Mouse (Mus musculus): ENCODE data around the gene Gprc5a.
A peak's percentile ranks its signal among the peaks of the same experiment; 100 is the strongest.

Gprc5a gene

DNA sequence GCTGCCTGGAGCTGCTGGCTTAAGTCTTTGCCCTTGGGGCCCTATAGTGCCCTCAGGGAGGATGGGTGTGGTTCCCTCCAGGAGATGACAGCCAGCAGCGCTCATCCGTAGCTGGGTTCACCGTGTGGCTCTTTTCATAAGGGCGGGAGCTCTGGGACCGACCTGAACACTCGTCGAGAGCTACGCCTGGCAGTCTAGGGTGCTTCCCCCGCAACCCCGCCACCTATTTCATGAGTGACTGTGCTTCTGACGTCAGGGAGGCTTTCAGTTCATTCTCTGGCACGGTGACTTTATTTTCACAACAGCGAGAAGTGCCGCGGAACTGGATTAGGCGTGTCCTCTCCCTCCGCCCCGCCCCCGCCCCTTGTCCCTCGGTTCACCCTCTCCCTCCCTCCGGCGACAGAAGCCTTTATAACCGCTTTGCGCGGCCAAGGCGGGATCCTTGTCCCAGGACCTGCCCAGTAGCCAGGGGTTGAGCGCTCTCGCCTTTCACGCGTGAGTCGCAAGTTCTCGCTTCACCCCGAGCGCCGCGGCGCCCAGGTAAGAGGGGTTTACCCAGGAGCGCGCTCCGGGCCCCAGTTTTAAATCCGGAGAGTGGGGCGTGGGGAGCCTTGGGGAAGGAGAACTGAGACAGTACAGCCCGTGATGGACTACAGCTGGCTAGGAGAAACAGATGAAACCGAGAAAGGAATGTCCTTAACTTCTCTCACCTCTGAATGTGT, at the start of gene Gprc5a:
Gene Gprc5a (plus strand): TSS at position 416 of the 722 bp plus-strand sequence.
- DNase-seq = no peak

DNA sequence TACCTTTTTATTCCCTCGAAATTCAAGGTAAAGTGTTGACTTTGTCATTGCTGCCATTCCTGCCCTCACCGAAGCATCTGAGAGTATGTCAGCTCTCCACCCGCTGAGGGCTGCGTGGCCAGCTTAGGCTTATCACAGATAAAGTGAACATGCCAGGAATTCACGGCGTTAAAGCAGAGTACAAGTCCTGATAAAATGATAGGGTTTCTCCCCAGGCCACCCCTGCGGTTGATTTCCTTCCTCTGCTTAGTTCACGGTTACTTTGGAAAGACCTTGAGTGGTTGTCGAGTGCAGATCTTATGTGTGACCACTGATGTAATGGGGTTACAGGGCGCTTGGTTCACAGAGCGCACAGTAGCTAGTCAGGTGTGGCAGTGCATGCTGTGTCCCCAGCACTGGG, 48.2 kb upstream of the Gprc5a start:
- no peak for DNase-seq

DNA sequence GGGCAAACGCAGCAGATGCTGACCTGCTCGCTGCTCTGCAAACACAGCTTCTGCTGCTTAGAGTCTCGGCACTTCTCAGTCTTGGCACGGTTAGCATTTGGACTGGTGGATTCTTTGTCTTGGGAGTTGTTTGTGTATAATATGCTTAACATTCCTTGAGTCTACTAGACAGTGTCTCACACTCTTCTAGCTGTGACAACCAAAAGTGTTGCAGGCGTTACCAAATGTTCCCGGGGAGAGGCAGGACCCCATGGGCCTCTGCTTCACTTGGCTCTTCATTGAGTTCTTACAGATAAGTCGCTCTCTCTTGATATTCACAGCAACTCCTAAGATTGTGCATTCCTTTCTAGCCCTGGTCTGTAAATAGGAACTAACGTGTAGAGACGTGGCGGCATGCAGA, 45.9 kb upstream of the Gprc5a start:
- DNase-seq = no peak

DNA sequence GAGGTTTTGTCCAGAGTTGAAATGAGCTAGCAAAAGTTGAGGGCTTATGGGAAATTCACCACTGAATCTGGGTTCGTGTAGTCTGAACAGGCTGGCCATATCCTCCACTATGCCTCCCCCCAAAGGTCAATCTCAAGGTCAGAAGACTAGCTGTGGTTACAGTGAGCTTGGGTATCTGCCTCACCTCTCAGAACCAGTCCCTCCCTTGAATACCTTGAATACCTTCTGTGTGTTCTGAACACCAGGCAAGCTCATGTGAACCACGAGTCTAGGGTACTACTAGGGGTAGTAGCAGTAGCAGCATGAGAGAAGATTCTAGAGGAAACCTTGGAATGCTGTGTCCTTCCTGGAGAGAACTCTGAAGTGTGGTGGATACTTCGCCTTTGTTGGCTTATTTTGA, 43.8 kb upstream of the Gprc5a start:
- DNase-seq = no peak

GRCm38 (mm10) chr6:135023379-135023778, 42.1 kb upstream of the Gprc5a start:
- no peak for DNase-seq

- no peak for DNase-seq
Measured at GRCm38 (mm10) chr6:135024781-135025420, 40.5 kb upstream of the Gprc5a start.

- no peak for DNase-seq
Measured at GRCm38 (mm10) chr6:135026232-135026631, 39.2 kb upstream of the Gprc5a start.

GRCm38 (mm10) chr6:135026755-135027154, 38.7 kb upstream of the Gprc5a start:
- no peak for DNase-seq

GRCm38 (mm10) chr6:135029246-135029645, 36.2 kb upstream of the Gprc5a start:
- no peak for DNase-seq

GRCm38 (mm10) chr6:135038674-135039073, 26.8 kb upstream of the Gprc5a start:
- DNase-seq = no peak

- DNase-seq = peak; percentile 11
Measured at GRCm38 (mm10) chr6:135040275-135040871, 25.1 kb upstream of the Gprc5a start.

GRCm38 (mm10) chr6:135041930-135042329, 23.5 kb upstream of the Gprc5a start:
- no peak for DNase-seq

- no peak for DNase-seq
Measured at GRCm38 (mm10) chr6:135047276-135047675, 18.2 kb upstream of the Gprc5a start.

GRCm38 (mm10) chr6:135048509-135048908, 16.9 kb upstream of the Gprc5a start:
- DNase-seq = no peak

DNA sequence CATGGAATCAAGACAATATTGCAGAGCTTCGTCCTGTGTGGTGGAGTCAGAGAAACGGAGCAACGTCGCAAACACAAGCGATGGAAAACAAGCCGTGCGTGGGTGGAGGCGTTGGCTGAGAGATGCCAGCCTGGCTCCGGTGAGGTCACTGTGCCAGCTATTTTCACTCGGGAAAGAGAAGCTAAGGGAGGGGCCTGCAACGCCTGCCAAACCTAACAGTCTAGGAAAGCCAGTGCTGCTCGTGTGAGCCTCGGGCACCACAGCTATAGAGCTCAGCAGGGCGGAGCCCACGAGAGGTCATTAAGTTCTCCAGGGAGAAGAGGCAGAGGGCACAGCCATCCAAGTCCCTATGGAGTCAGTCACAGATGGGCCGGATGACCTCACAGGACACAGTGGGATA, 16.5 kb upstream of the Gprc5a start:
- peak; percentile 72 for DNase-seq

- DNase-seq = no peak
Measured at GRCm38 (mm10) chr6:135053789-135054188, 11.7 kb upstream of the Gprc5a start.

DNA sequence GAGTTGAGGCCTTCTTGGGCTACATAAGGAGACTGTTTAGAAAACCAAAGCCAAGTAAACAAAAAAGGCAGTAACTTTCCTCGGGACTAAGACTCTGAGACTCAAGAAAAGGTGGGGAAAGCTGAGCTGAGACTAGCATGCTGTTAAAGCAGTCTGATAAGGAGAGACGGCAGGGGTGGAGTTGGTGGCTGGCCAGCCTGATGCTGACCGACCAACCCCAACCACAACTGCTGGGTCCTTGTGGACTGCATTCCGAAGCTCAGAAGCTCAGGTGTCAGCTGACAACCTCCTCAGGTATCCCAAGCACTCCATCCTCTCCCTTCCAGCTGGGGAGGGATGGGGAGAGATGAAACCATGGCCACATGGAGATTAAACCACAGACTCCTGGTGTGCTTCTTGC, 9.6 kb upstream of the Gprc5a start:
- DNase-seq = no peak

DNA sequence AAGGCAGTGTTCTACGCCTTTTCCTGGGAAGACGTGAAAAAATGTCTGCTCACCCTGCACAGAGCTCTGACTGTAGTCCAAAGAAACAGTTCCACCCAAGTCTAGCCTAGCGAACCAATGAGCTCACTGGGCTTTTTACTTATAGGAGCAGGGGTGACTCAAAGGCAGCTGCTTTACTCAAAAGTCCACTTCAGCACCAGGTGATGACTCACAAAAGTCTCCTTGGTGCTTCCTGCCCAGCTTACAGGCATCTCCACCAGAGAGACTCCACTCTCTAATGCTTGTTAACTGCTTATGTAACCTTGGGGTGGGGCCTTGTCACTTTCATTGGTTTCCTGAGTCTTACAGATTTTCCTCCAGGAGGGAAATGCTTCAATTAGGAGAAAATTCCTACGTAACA, 4.7 kb upstream of the Gprc5a start:
- no peak for DNase-seq

GRCm38 (mm10) chr6:135064621-135065020, 830 bp upstream of the Gprc5a start:
- no peak for DNase-seq

GRCm38 (mm10) chr6:135066795-135067445, 1.5 kb downstream of the Gprc5a start:
- no peak for DNase-seq

DNA sequence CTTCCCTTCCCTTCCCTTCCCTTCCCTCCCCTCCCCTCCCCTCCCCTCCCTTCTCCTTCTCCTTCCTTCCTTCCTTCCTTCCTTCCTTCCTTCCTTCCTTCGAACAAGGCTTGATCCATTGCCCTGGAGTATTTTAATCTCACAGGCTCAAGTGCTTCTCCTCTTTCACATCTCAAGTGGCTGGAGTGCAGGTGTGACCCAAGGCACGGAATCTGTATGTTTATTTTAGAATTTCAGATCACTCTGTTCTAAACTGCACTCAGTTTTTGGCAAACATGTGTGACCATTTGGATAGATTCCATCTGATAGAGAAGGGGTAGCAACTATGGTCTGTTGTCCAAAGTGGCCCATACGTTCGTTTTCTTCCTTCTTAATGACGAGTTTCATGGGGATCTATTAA, 2.8 kb downstream of the Gprc5a start:
- no peak for DNase-seq

- no peak for DNase-seq
Measured at GRCm38 (mm10) chr6:135069856-135070255, 4.4 kb downstream of the Gprc5a start.

DNA sequence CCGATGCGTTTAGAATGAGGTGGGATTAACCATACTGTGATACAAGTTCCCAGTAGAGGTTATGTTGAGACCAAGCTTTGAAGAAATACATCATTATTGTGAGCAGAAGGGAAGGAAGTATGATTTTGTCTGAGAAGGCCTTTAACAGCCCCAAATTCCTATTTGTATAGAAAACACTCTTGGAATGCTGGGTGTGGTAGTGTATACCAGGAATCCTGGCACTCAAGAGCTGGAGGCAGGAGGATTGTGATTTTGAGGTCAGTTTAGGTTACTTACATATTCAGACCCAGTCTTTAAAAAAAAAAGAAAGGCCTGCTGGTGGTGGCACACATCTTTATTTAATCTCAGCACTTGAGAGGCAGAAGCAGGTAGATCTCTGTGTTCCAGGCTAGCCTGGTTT, 4.9 kb downstream of the Gprc5a start:
- DNase-seq = no peak

All from cerebellum, adult 9-11 months (tissue).